Mouse (Mus musculus) spleen, adult 2 months (tissue): Measurements from ENCODE around the gene Ttc9.

Source experiments
- CTCF ChIP-seq: fragments of 200-500 bp; IDR thresholded peaks from 2 replicates; pipeline ENCODE4 v1.5.1; 2011; ENCODE audit warnings: mild to moderate bottlenecking, inconsistent platforms; ENCODE audit not compliant: insufficient read depth, insufficient read length, insufficient replicate concordance; ENCODE audit errors: extremely low read depth
- POLR2A ChIP-seq: fragments of 200-500 bp; IDR thresholded peaks from 2 replicates; pipeline ENCODE4 v1.6.1; 2011; ENCODE audit warnings: low read depth, low read length, inconsistent platforms

DNA sequence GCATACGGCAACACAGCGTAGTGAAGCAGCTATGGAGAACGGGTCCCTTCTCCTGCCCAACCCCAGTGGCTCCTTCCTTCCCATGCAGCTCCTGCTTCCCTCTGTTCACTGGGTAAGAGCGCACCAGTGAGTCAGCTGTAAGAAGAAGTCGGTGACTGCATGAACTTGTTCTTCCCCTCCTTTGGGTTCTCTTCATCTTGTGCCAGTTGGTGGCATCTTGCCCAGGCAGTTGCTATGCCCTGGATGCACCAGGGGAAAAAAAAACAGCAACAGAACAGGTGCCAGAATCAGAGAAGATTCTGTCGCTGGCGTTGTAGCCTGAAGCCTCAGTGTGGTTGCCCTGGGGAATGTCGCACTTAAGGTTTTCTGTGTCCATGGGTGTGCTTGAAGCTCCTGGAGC is 22.3 kb downstream of the Ttc9 start:
- no peak for TF ChIP-seq CTCF
- TF ChIP-seq POLR2A = no peak
